Mouse (Mus musculus): ENCODE measurements at regions not wholly inside any gene's neighbourhood (a gene's known extent, or its start where the extent isn't known, plus 50 kb on each side); places are given as distances from the start of the nearest gene placed in this dataset.

DNA sequence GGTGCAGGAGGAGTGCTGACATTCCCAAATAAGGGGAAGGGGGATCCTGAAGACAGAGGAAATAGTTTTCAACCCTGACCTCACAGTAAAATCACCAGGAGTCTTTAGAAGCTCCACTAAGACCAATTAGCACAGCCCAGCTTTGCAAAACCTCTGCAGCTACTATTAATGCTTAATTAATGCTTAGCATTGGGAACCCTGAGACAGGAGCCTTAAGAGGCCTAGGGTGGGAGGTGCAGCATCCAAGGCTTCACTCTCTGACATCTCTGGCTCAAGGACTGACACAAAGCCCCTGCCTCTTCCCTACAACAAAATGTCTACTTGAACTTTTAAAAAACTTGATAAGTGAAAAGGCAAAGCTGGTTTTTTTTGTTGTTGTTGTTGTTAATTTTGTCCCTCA is 185.9 kb downstream of the Rchy1 start:
- TF ChIP-seq EP300 (IDR thresholded peaks at IDR 0.05; ENCODE audit: insufficient read depth, low read depth, low read length) (no peak), CTCF (IDR thresholded peaks at IDR 0.05; ENCODE audit: low read depth, low read length) (no peak), POLR2A (IDR thresholded peaks at IDR 0.05; ENCODE audit: insufficient read depth, low read length) (no peak)

Measured in ES-Bruce4 (cell line).